Mouse (Mus musculus) liver, embryonic 15.5 days (tissue): ENCODE measurements around the gene Arl4d. TPM values are rescaled to one million over a fixed set of nuclear protein-coding genes. Genes with fewer than 3 reads are reported as not detected.

ENCODE experiments used
- ATAC-seq: fragments of 200-750 bp; cut with Nextera tagmentation; 2 replicates; pipeline ENCODE4 v1.8.0; 2017; ENCODE audit warnings: moderate number of reproducible peaks, mild to moderate bottlenecking, moderate library complexity; ENCODE audit not compliant: insufficient read depth
- H3K27ac ChIP-seq: fragments of 300-500 bp; sonication (generic); replicated peaks from 2 replicates; pipeline ENCODE4 v1.5.1; 2015; ENCODE audit warnings: mild to moderate bottlenecking, inconsistent platforms
- H3K27me3 ChIP-seq: fragments of 300-500 bp; sonication (generic); 2 replicates; pipeline ENCODE4 v1.6.1; 2015; ENCODE audit warnings: mild to moderate bottlenecking, inconsistent platforms
- H3K36me3 ChIP-seq: fragments of 300-500 bp; sonication (generic); replicated peaks from 2 replicates; pipeline ENCODE4 v1.6.1; 2015; ENCODE audit warnings: moderate library complexity, mild to moderate bottlenecking, inconsistent platforms
- H3K4me1 ChIP-seq: fragments of 300-500 bp; sonication (generic); replicated peaks from 2 replicates; pipeline ENCODE4 v1.6.1; 2015; ENCODE audit warnings: inconsistent platforms
- H3K4me2 ChIP-seq: fragments of 300-500 bp; sonication (generic); 2 replicates; pipeline ENCODE4 v1.6.1; 2015; ENCODE audit warnings: moderate library complexity, mild to moderate bottlenecking, inconsistent platforms
- H3K4me3 ChIP-seq: fragments of 300-500 bp; sonication (generic); replicated peaks from 2 replicates; pipeline ENCODE4 v1.5.1; 2015; ENCODE audit warnings: mild to moderate bottlenecking, inconsistent platforms
- H3K9ac ChIP-seq: fragments of 300-500 bp; sonication (generic); 2 replicates; pipeline ENCODE4 v1.6.1; 2015; ENCODE audit warnings: moderate library complexity, mild to moderate bottlenecking, inconsistent platforms
- H3K9me3 ChIP-seq: fragments of 300-500 bp; sonication (generic); replicated peaks from 2 replicates; pipeline ENCODE4 v1.6.1; 2016; ENCODE audit warnings: inconsistent platforms
- WGBS: fragments of 180-500 bp; shearing (Covaris S2); methylation state at CpG from one replicate; pipeline ENCODE4 v1.1.7; 2015; ENCODE audit warnings: mixed read lengths; ENCODE audit not compliant: insufficient replicate concordance; 5-methylcytosine and 5-hydroxymethylcytosine counted together
- polyA plus RNA-seq: library from polyadenylated mRNA; unstranded; fragments of >200 nt; fragmentation: Nextera tagmentation; extraction: Ambion mirVana; gene quantifications from 2 replicates; pipeline ENCODE4 v1.2.1, GENCODE M21; 2015

Gene Arl4d
- polyA plus RNA-seq, 1 experiment from 2014 or later = 0.82 TPM

GRCm38 (mm10) chr11:101667871-101668532 is 2.7 kb downstream of the Arl4d start:
- Histone ChIP-seq H3K27me3 (no peaks in the 10 kb centered on the region), H3K4me3 (no peak overlapping the region), H3K4me1 (peaks cover 73% of the 10 kb centered on the region), H3K9me3 (no peaks in the 10 kb centered on the region), H3K27ac (peak overlapping the region; percentile 19; the same call in 1 of the 2 replicates), H3K4me2 (peak overlapping the region; percentile 23), H3K9ac (no peak overlapping the region; the same call in 1 of the 2 replicates), H3K36me3 (no peaks in the 10 kb centered on the region)
- ATAC-seq = no peak
- WGBS = 66% methylated on average over 14 of the region's 14 CpGs

- peak overlapping the region; percentile 23 for H3K4me2 ChIP-seq
- peaks cover 73% of the 10 kb centered on the region for H3K4me1 ChIP-seq
- WGBS = 28% methylated on average over 13 of the region's 13 CpGs
These were observed 3.4 kb downstream of the Arl4d start for GRCm38 (mm10) chr11:101668546-101669261.

GRCm38 (mm10) chr11:101670334-101670733 is 5.0 kb downstream of the Arl4d start:
- 16% methylated on average over 1 of the region's 1 CpGs for WGBS
- Histone ChIP-seq H3K4me2 (no peak overlapping the region), H3K9ac (no peak overlapping the region), H3K4me3 (no peak overlapping the region), H3K4me1 (peaks cover 63% of the 10 kb centered on the region), H3K27ac (no peak overlapping the region), H3K27me3 (no peaks in the 10 kb centered on the region), H3K36me3 (no peaks in the 10 kb centered on the region), H3K9me3 (no peaks in the 10 kb centered on the region)
- no peak for ATAC-seq

More at GRCm38 (mm10) chr11:101668546-101669261, 3.4 kb downstream of the Arl4d start:
- Histone ChIP-seq H3K9me3 (no peaks in the 10 kb centered on the region), H3K9ac (no peak overlapping the region; the same call in 1 of the 2 replicates), H3K36me3 (no peaks in the 10 kb centered on the region), H3K27ac (0 out of 2 replicates have a peak overlapping the region, but pooled peaks have one; percentile 19), H3K27me3 (no peaks in the 10 kb centered on the region), H3K4me3 (no peak overlapping the region)
- ATAC-seq = peak; percentile 16; the same call in 1 of the 2 replicates

- Histone ChIP-seq H3K27me3 (no peaks in the 10 kb centered on the region), H3K4me2 (no peak overlapping the region), H3K36me3 (no peaks in the 10 kb centered on the region), H3K9me3 (no peaks in the 10 kb centered on the region), H3K4me1 (peaks cover 56% of the 10 kb centered on the region), H3K27ac (no peak overlapping the region), H3K4me3 (no peak overlapping the region), H3K9ac (no peak overlapping the region)
- 35% methylated on average over 4 of the region's 4 CpGs for WGBS
- ATAC-seq = no peak
These were observed 5.9 kb downstream of the Arl4d start for GRCm38 (mm10) chr11:101671255-101671654.

- Histone ChIP-seq H3K9me3 (no peaks in the 10 kb centered on the region), H3K9ac (no peak overlapping the region), H3K4me1 (peaks cover 38% of the 10 kb centered on the region), H3K4me2 (peak overlapping the region; percentile 6; the same call in 1 of the 2 replicates), H3K36me3 (no peaks in the 10 kb centered on the region), H3K4me3 (no peak overlapping the region), H3K27ac (no peak overlapping the region), H3K27me3 (no peaks in the 10 kb centered on the region)
- 16% methylated on average over 16 of the region's 16 CpGs for WGBS
- no peak for ATAC-seq
These were observed 7.8 kb downstream of the Arl4d start for GRCm38 (mm10) chr11:101673010-101673642.

- Histone ChIP-seq H3K4me1 (peaks cover 29% of the 10 kb centered on the region), H3K4me2 (no peak overlapping the region), H3K27me3 (no peaks in the 10 kb centered on the region), H3K36me3 (no peaks in the 10 kb centered on the region), H3K4me3 (no peak overlapping the region), H3K9me3 (no peaks in the 10 kb centered on the region), H3K27ac (no peak overlapping the region), H3K9ac (no peak overlapping the region)
- 63% methylated on average over 5 of the region's 5 CpGs for WGBS
- ATAC-seq = no peak
These were observed 8.8 kb downstream of the Arl4d start for GRCm38 (mm10) chr11:101674106-101674505.

- no peaks in the 10 kb centered on the region for H3K27me3 ChIP-seq
- 80% methylated on average over 4 of the region's 4 CpGs for WGBS
- peaks cover 16% of the 10 kb centered on the region for H3K4me1 ChIP-seq
- H3K36me3 ChIP-seq = no peaks in the 10 kb centered on the region
- no peak for ATAC-seq
- H3K9me3 ChIP-seq = no peaks in the 10 kb centered on the region
- H3K9ac ChIP-seq = no peak overlapping the region
- H3K4me3 ChIP-seq = no peak overlapping the region
- H3K4me2 ChIP-seq = no peak overlapping the region
- H3K27ac ChIP-seq = no peak overlapping the region
These were observed 10.0 kb downstream of the Arl4d start for GRCm38 (mm10) chr11:101675349-101675748.

GRCm38 (mm10) chr11:101677655-101678054 is 12.3 kb downstream of the Arl4d start:
- no peaks in the 10 kb centered on the region for H3K36me3 ChIP-seq
- 78% methylated on average over 12 of the region's 12 CpGs for WGBS
- no peak overlapping the region for H3K27ac ChIP-seq
- H3K9ac ChIP-seq = no peak overlapping the region
- H3K27me3 ChIP-seq = no peaks in the 10 kb centered on the region
- H3K4me2 ChIP-seq = no peak overlapping the region
- no peak overlapping the region for H3K4me3 ChIP-seq
- no peak for ATAC-seq
- peaks cover 8% of the 10 kb centered on the region for H3K4me1 ChIP-seq
- no peaks in the 10 kb centered on the region for H3K9me3 ChIP-seq

- Histone ChIP-seq H3K36me3 (no peaks in the 10 kb centered on the region), H3K4me1 (no peaks in the 10 kb centered on the region; the same call in none of the 2 replicates), H3K27ac (no peak overlapping the region), H3K9me3 (no peaks in the 10 kb centered on the region), H3K9ac (no peak overlapping the region), H3K4me3 (no peak overlapping the region), H3K27me3 (no peaks in the 10 kb centered on the region), H3K4me2 (no peak overlapping the region)
- ATAC-seq = no peak
- WGBS = 58% methylated on average over 5 of the region's 5 CpGs
These were observed 13.4 kb downstream of the Arl4d start for GRCm38 (mm10) chr11:101678770-101679169.

GRCm38 (mm10) chr11:101679907-101680306 is 14.6 kb downstream of the Arl4d start:
- WGBS = 40% methylated on average over 7 of the region's 7 CpGs
- no peaks in the 10 kb centered on the region; the same call in 1 of the 2 replicates for H3K4me1 ChIP-seq
- no peak overlapping the region for H3K4me3 ChIP-seq
- H3K36me3 ChIP-seq = no peaks in the 10 kb centered on the region
- H3K27ac ChIP-seq = no peak overlapping the region
- no peaks in the 10 kb centered on the region for H3K27me3 ChIP-seq
- no peak overlapping the region for H3K9ac ChIP-seq
- no peak overlapping the region for H3K4me2 ChIP-seq
- ATAC-seq = no peak
- H3K9me3 ChIP-seq = no peaks in the 10 kb centered on the region
